ENCODE assay signal across 11 mouse cellular contexts in the genomic region with DNA sequence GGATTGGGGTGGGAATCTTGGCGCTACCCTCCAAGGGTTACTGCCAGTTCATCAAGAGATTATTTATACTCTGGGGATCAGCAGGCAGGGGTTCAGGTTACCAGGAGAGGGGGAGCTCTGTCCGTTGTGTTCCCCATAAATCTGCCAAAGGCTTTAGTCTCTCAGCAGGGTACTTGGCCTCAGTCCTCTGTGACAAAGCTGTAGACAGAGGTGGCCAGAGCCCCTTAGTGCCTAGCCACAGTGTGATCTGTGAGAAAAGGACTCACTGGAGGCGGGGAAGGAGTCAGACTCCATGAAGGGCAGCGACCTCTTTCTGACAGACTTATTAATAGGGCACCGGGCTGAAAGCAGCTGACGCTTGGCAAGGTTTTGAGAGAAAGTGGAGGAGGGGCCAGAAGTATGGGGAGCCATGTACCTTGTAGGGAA. TPM values are rescaled to one million over a fixed set of nuclear protein-coding genes. Genes with fewer than 3 reads are reported as not detected.
A peak's percentile ranks its signal among the peaks of the same experiment; 100 is the strongest.
DNase-seq lines count a peak whose midpoint lies in the region; ATAC-seq and TF ChIP-seq lines count a peak whose summit lies in the region.
"Had no signal": no experiment of that assay in that cellular context is flagged by ENCODE, and none has a peak within 500 bp of the region (broad histone marks: within the 10 kb centered on the region; RNA-seq: fewer than 3 reads in every experiment).

No protein-coding gene starts in this region.

- no peak overlapping the region for H3K4me3 ChIP-seq in kidney, embryonic 16.5 days (ENCODE audit: low read length)
- H3K4me3 ChIP-seq in midbrain, postnatal 0 days (ENCODE audit: low read depth, low read length) = no peak overlapping the region
- H3K4me3 ChIP-seq: midbrain, embryonic 12.5 days had no signal

- WGBS in kidney, embryonic 16.5 days = 10% methylated on average over 6 of the region's 6 CpGs
- WGBS in midbrain, postnatal 0 days = 41% methylated on average over 6 of the region's 6 CpGs

- H3K27ac ChIP-seq in kidney, embryonic 16.5 days (ENCODE audit: low read length) = peak overlapping the region; percentile 5
- no peak overlapping the region for H3K27ac ChIP-seq in midbrain, postnatal 0 days (ENCODE audit: low read depth, low read length)
- H3K27ac ChIP-seq: liver, embryonic 14.5 days; midbrain, embryonic 12.5 days had no signal

- no peaks in the 10 kb centered on the region; the same call in 1 of the 2 replicates for H3K36me3 ChIP-seq in kidney, embryonic 16.5 days (ENCODE audit: insufficient read depth, low read length)
- peaks cover 13% of the 10 kb centered on the region for H3K36me3 ChIP-seq in midbrain, postnatal 0 days (ENCODE audit: insufficient read depth, low read length)

- no peaks in the 10 kb centered on the region for H3K9me3 ChIP-seq in kidney, embryonic 16.5 days (ENCODE audit: low read length)
- H3K9me3 ChIP-seq in midbrain, postnatal 0 days (ENCODE audit: low read length) = no peaks in the 10 kb centered on the region
- H3K9me3 ChIP-seq: midbrain, embryonic 12.5 days had no signal

- 0 out of 2 replicates have a peak, but pooled peaks have one; percentile 36 for ATAC-seq in kidney, embryonic 16.5 days (ENCODE audit: low FRiP score, low TSS enrichment)
- ATAC-seq in midbrain, postnatal 0 days (ENCODE audit: low FRiP score) = no peak
- ATAC-seq: hindbrain, embryonic 16.5 days had no signal

- H3K9ac ChIP-seq in kidney, embryonic 16.5 days (replicated peaks; ENCODE audit: low read length) = peak overlapping the region; percentile 17; the same call in 1 of the 2 replicates
- H3K9ac ChIP-seq in midbrain, postnatal 0 days (replicated peaks; ENCODE audit: low read length, poor library complexity, severe bottlenecking) = no peak overlapping the region
- H3K9ac ChIP-seq: liver, embryonic 14.5 days; midbrain, embryonic 12.5 days had no signal

- peaks cover 22% of the 10 kb centered on the region for H3K4me1 ChIP-seq in kidney, embryonic 16.5 days (ENCODE audit: insufficient read depth, low read length)
- H3K4me1 ChIP-seq in midbrain, postnatal 0 days (ENCODE audit: insufficient read depth, low read length) = peaks cover 6% of the 10 kb centered on the region; the same call in 1 of the 2 replicates

- intact Hi-C loops in gastrocnemius, postnatal 14 days (cut with DNase I; ENCODE audit: low total_unique reads) = no loop called here

- no peak for TF ChIP-seq CTCF in midbrain, postnatal 0 days (IDR thresholded peaks at IDR 0.05)

- H3K4me2 ChIP-seq in kidney, embryonic 16.5 days (replicated peaks; ENCODE audit: low read depth, low read length) = no peak overlapping the region
- H3K4me2 ChIP-seq in midbrain, postnatal 0 days (ENCODE audit: low read depth, low read length, poor library complexity, severe bottlenecking) = no peak overlapping the region
- H3K4me2 ChIP-seq: midbrain, embryonic 12.5 days had no signal

- peak; percentile 50 for DNase-seq in cerebellum, adult 11 months
- peak; percentile 55 to 66 for DNase-seq in cerebellum, adult 18-20 months
- DNase-seq in gastrocnemius, postnatal 14 days = peak; percentile 58
- no peak for DNase-seq in liver
- no peak for DNase-seq in left cerebral cortex, adult 9 months (ENCODE audit: low spot score in 2 of 2)
- no peak for DNase-seq in midbrain, postnatal 0 days (ENCODE audit: low spot score)
- DNase-seq: thymus, adult 18-20 months had no signal

- H3K27me3 ChIP-seq in kidney, embryonic 16.5 days (ENCODE audit: insufficient read depth, low read length) = no peaks in the 10 kb centered on the region
- H3K27me3 ChIP-seq in midbrain, postnatal 0 days (ENCODE audit: insufficient read depth, low read length) = no peaks in the 10 kb centered on the region
- H3K27me3 ChIP-seq: midbrain, embryonic 12.5 days had no signal

RNA-seq across cellular contexts. Expression of gene Scnm1, which starts 4.6 kb away (rescaled TPM):
- 10 to 100 TPM; 31.8 to 40.5 TPM for total RNA-seq in gastrocnemius, postnatal 14 days (2021)
- 71.6 and 79.0 TPM in 2 replicates for polyA plus RNA-seq in kidney, embryonic 16.5 days (2015; fragmentation: Nextera tagmentation; extraction: Ambion mirVana)
- total RNA-seq in midbrain, postnatal 0 days (2014; rRNA removed) = 47.6 and 60.4 TPM in 2 replicates
- 69.6 and 82.7 TPM in 2 replicates for polyA plus RNA-seq in midbrain, postnatal 0 days (2015; fragmentation: Nextera tagmentation; extraction: Ambion mirVana)

RNA-seq across cellular contexts. Expression of gene Lysmd1, which starts 4.6 kb away (rescaled TPM):
- 1 to 10 TPM; 7.4 to 8.4 TPM for total RNA-seq in gastrocnemius, postnatal 14 days (2021)
- 15.3 and 17.3 TPM in 2 replicates for polyA plus RNA-seq in kidney, embryonic 16.5 days (2015; fragmentation: Nextera tagmentation; extraction: Ambion mirVana)
- total RNA-seq in midbrain, postnatal 0 days (2014; rRNA removed) = 35.3 and 42.2 TPM in 2 replicates
- 50.9 and 51.9 TPM in 2 replicates for polyA plus RNA-seq in midbrain, postnatal 0 days (2015; fragmentation: Nextera tagmentation; extraction: Ambion mirVana)

RNA-seq across cellular contexts. Expression of gene Tmod4, which starts 5.0 kb away (rescaled TPM):
- total RNA-seq in gastrocnemius, postnatal 14 days (2021) = 100 to 1,000 TPM; 511 to 517 TPM
- polyA plus RNA-seq in kidney, embryonic 16.5 days (2015; fragmentation: Nextera tagmentation; extraction: Ambion mirVana) = 0.84 and 1.6 TPM in 2 replicates
- not detected in 2 replicates for total RNA-seq in midbrain, postnatal 0 days (2014; rRNA removed)
- polyA plus RNA-seq in midbrain, postnatal 0 days (2015; fragmentation: Nextera tagmentation; extraction: Ambion mirVana) = 0.41 and 0.49 TPM in 2 replicates

RNA-seq across cellular contexts. Expression of gene Tnfaip8l2, which starts 12.9 kb away (rescaled TPM):
- total RNA-seq in gastrocnemius, postnatal 14 days (2021) = under 1 TPM; 0.82 to 0.92 TPM
- polyA plus RNA-seq in kidney, embryonic 16.5 days (2015; fragmentation: Nextera tagmentation; extraction: Ambion mirVana) = 2.9 and 4.2 TPM in 2 replicates
- 0.93 and 1.2 TPM in 2 replicates for total RNA-seq in midbrain, postnatal 0 days (2014; rRNA removed)
- 2.2 and 2.8 TPM in 2 replicates for polyA plus RNA-seq in midbrain, postnatal 0 days (2015; fragmentation: Nextera tagmentation; extraction: Ambion mirVana)

RNA-seq across cellular contexts. Expression of gene Vps72, which starts 18.4 kb away (rescaled TPM):
- 10 to 100 TPM; 29.6 to 41.0 TPM for total RNA-seq in gastrocnemius, postnatal 14 days (2021)
- 184 and 185 TPM in 2 replicates for polyA plus RNA-seq in kidney, embryonic 16.5 days (2015; fragmentation: Nextera tagmentation; extraction: Ambion mirVana)
- total RNA-seq in midbrain, postnatal 0 days (2014; rRNA removed) = 69.6 and 84.7 TPM in 2 replicates
- 131 and 136 TPM in 2 replicates for polyA plus RNA-seq in midbrain, postnatal 0 days (2015; fragmentation: Nextera tagmentation; extraction: Ambion mirVana)

Comparison
In these comparisons a context has a peak if more than half of its experiments do, and no peak if none do; other contexts are left out.
1. DNase-seq: peak in cerebellum, adult 11 months (single experiment), cerebellum, adult 18-20 months (2 of 2) and gastrocnemius, postnatal 14 days (single experiment); none in liver (single experiment), left cerebral cortex, adult 9 months (0 of 2) and midbrain, postnatal 0 days (single experiment).
2. RNA of gene Tmod4, which starts 5.0 kb away (total RNA-seq): 511 to 517 TPM in gastrocnemius, postnatal 14 days; not detected in midbrain, postnatal 0 days; every median in the first group is over 100 times any median in the second.